Mouse (Mus musculus) kidney, postnatal 10 days (tissue): Measurements from ENCODE around the gene Mtmr3.

Experiments
- DNase-seq: peaks from one replicate; pipeline ENCODE4 v3.0.0; 2021; ENCODE audit warnings: mixed read lengths

The Mtmr3 gene

DNA sequence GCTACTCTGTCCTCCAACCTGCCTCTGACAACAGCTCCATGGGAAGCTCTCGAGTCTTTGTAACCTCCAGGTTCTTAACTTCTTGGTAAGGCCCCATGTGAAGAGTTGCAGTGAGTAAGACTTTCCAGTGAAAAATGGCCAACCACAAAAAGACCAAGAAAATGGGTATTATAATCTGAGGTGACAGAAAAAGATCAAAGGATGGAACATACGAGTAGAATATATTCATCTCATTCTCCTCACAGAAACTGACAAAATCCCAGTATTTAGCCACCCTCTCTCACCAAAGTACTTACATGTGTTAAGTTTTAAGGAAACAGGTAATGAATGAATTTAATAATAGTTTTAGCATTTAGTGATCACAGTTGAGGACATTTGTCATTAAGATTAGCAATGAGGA, 88.2 kb downstream of the Mtmr3 start:
- no peak for DNase-seq

DNA sequence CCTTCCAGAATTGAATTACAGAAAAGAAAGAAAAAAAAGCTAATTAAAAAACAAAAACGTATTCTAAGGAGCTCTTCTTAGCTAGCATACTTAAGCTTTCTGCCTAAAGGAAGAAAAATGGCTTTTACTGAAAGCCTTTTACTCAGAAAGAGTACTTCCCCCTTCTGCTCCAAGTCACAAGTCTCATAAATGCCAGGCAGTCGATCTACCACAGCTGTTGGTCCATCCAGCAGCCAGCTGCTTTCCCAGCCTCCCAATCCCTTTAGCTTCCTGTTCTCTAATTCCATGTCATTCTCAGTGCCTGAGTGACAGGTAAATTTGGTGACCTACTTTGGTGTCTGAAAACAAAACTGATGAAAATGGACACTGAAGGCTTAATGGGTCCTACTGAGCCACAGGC, 92.5 kb downstream of the Mtmr3 start:
- peak; percentile 71 for DNase-seq

DNA sequence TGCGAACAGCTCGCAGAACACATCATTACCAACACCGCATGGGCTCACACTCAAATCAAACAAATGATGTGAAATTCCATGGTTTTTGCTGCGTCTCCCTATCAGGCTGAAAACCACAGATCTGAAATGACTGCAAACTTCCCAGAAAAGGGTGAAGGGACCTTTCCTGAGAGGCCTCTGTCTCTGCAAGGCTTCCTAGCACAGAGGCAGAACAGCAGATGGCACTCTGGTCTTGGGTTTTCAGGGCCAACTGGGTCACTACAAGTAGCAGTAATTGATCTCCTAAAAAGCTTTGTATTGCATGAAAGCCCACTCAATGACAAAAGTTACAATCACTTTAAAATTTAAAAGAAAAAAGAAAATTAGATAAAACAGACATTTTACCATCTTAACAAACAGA, 93.8 kb downstream of the Mtmr3 start:
- no peak for DNase-seq

DNA sequence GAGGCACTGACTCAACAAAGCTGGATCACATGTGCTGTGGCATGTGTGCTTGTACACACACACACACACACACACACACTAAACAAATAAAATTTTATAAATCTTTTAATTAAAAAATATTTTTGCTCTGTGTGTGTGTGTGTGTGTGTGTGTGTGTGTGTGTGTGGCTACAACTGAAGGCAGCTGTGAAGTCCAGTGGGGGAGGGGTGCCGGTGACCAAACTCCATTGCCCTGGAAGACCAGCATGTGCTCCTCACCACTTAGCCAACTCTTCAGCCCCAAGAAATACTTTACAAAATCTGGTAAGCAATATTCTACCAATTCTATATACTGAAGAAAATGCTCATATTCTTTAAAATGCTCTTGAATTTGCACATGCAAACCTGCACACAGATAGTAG, 94.4 kb downstream of the Mtmr3 start:
- DNase-seq, result peak; percentile 58

DNA sequence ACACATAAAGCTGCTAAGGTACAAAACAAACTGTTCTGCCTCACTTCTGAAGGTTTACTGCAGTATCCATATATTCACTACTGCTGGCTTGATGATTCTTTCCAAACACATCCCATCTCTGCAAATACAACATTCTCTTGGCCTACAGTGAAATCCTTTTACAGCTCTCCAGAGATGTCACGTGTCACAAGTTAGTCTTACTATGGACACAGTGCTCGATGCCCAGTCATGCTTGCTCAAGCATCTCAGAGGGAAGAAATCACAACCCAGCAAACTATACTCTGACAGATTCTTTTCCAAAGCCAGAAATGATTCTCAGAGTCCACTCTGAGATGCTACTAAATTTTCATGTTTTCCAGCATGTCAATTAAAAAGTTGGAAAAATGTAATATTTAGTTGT, 95.2 kb downstream of the Mtmr3 start:
- no peak for DNase-seq

DNA sequence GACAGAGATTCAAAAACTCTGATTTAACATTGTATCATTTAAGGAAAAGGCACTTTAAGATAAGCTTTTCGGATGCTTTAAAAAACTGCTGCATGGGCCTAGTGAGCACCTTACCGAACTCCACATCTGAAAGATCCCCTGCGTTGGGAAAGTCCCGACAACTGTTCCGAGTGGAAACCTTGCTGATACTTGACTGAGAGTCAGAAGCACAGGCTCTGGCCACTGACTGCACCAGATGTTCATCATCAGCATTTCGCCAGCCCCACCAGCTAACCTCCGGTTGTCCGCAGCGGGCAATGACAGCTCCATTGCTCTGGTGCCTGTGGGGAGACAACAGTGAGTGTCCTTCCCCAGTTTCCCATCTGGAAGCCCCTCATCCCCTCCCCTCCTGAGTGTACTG, 95.9 kb downstream of the Mtmr3 start:
- DNase-seq, result no peak

DNA sequence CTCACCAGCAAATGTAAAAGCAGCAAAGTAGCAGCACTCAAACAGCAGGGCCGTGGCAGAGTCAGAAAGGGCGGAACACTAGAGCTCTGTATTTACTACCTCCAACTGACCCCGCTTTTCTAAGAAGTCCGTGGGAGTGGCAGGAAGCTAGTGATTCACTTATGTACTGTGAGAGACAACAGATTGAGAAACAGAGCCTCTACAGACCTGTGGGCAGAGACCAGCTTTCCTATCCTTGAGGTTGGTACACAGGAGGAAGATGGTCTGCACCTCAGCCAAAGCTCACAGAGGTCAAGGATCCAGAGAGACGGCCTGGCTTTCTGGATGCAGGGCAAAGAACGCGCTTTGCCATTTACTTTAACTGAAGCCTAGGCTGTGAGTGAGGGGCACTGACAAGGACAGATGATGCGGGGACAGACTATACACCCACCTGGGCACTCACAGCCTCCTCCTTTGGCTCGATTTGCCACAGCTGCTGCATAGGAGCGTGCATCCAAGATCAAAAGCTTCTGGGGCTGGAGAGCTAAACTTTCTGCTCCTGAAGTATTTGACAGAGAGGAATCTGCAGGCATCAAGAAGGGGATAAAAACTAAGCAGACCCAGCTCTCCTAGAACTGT, 97.1 kb downstream of the Mtmr3 start:
- no peak for DNase-seq

DNA sequence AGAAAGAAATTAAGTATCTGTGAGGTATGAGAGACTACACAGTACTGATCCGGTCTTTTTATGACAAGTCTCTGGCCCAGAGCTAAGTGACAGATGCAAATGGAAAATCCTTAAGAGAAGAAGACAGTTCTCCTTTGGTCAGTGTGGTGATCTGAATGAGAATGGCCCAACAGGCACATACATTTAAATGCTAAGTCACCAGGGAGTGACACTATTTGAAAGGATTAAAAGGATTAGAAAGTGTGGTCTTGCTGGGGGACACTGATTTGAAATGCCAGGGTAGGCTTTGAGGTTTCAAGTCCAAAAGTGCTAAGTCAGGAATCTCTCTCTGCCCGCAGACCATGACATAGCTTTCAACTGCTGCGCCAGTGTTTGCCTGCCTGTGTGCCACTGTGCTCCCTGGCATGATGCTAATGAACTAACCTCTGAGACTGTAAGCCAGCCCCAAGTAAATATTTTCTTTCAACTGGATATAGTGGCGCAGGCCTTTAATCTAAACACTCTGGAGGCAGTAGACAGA, 99.6 kb downstream of the Mtmr3 start:
- DNase-seq, result no peak

DNA sequence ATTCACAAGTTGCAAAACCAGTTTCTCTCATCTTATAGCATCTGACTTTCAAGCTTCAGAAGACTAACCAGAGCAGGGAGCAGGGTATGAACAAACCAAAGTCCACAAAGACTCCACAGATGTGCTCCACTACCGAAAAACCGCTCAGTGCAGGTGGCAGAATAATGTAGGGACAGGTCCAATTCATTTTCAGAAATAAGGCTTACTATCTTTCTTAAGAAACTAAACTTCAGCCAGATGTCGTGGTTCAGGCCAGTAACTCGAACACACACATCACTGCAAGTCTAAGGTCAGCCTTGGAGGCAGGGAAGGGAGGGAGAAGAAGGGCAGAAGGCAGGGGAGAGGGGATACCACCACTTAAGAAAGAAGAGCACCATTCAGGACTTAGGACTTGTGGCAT, 105.5 kb downstream of the Mtmr3 start:
- no peak for DNase-seq

DNA sequence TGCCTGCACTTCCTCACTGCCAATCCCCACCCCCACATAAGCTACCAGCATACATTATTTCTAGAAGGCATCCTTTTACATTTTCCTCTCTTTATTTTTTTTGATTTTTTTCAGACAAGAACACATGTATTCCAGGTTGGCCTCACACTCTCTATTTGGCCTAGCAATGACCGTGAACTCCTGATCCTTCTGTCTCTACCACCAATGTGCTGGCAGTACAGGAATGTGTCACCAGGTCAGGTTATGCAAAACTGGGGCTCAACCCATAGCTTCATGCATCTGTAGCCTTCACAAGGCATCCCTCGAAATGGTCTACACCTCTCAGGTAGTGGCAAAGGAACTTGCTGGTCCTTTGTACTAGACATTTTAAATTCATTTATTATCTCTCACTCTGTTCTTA, 105.9 kb downstream of the Mtmr3 start:
- no peak for DNase-seq

DNA sequence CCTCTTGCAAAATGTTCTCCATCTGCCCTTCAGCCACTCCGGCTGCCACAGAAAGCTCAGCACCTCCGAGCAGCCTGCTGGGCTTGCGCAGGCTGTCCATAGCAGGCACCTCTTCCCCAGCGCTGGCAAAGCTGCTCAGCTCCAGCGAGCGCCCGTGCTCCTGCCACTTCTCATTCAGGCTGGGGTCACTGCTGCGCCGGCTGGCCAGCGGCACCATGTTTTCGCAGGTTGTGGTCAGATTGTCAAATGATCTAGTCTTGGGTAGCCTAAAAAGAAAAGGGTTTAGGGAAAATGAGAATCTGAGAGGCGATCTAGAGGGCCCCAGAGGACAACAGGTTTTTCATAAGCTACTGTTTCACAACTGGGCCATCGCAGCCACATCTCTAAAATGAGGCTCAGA, 106.3 kb downstream of the Mtmr3 start:
- DNase-seq, result no peak

DNA sequence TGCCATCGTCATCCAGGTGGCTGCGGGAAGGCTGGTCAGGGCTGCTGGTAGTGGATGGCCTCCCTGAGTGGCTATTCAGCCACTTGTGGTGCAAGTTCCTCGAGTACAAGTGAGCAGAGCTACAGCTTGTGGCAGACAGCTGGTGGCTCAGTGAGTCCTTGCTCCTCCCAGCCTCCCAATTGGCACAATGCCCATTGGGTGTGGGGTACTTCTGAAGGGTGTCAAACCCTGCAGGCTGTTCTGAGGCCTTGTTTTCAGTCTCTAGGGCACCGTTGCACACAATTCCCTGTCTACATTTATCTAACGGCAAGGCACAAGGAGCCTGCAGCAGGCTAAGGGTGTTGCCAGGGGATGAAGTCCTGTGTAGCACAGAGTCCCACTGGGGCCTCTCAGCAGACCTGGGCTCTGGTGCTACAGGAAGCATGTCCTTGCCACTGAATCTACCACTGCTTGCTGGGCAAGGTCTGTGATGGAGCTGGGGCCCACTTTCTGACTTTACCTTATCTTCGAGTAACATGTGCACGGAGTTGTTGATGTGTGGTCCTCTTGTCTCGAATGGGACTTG, 107.2 kb downstream of the Mtmr3 start:
- DNase-seq, result peak; percentile 45

DNA sequence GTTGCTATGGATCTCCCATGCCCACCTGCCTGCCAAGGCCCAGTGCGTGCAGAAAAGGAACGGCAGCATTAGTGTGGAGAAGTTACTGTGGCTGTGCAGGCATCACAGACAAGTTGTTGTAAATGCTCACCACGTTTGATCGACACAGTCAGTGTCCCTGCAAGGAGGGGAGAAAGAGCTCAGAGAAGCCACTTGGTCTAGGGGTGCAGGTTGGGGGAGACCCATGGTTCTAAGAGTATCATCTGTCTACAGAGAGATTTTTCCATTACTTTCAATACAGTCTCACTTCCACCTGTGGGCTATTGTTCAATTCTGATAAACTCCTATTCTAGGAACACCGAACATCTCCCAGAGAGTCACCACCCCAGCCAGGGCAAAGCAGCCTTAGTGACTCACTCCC, 110.1 kb downstream of the Mtmr3 start:
- DNase-seq, result no peak

DNA sequence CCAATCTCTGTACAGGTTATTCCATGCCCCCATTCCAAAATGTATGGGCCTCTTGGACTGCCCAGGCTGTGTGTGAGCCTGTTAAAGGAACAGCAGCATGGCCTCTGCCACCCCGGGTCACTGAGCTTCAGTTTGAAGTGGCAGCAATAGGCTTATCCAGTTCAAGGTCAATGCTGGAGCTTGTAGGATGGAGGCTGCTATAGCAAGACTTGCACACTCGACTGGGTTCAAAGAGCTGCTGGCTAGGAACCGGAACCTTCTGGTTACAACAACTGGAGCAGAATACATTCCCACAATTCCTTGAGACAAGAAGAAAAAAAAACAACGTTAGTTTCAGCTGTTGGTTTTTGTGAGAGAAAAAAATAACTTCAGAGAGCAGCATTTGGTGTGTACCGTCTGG, 112.0 kb downstream of the Mtmr3 start:
- peak; percentile 41 for DNase-seq

DNA sequence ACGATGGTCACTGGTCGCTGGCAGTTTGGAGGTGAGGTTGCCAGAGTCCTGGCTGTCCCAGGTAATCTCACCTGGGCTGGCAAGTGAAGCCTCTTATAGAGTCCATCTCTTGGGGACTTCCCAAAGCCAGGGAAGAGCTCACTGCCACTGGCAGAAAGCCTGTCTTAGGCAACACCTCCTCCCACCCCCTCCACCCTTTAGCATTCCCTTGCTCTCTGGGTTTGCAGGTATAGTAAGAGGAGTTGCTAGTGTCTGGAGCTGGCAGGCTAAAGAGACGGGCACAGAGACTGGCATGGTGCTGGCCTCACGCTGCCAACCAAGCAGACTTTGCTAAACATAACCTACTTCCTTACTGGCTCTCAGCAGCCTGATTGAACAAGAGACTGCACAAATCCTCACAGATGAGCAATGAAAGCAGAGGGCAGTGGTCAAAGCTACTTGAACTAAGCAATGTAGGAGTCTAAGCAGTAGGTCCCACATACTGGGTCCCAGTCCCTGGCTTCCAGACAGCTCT, 118.4 kb downstream of the Mtmr3 start:
- no peak for DNase-seq

DNA sequence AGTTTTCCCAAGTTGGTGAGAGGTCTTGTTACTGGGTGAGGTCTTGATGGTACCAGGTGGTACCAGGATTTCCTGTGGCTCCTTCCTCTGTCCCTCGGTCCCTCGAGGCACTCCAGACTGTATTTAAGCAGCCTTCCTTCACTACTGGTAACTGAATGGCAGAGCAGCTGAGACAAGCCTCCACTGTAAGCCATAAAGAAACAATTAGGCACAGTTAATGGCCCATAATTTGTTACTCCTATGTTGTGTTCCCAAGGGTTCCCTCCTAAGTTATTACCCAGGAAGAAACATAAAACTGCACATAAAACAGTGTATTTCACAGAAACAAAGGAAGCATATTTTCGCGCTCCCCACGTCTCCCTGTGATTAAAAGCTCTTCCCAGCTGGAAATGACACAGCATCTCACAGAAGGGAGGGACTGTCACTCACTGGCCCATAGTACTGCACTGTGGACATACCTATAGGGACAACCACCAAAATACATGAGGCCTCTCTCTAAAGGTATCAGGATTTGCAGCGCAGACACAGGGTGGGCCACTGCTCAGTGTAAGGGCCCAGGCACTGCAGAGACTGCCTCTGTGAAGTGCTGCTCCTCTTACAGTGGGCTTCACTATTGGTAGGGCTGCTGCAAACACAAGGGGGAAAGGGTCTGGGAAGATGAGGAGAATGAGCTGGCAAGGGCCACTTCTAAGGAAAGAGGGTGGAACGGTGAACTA, 122.0 kb downstream of the Mtmr3 start:
- no peak for DNase-seq

DNA sequence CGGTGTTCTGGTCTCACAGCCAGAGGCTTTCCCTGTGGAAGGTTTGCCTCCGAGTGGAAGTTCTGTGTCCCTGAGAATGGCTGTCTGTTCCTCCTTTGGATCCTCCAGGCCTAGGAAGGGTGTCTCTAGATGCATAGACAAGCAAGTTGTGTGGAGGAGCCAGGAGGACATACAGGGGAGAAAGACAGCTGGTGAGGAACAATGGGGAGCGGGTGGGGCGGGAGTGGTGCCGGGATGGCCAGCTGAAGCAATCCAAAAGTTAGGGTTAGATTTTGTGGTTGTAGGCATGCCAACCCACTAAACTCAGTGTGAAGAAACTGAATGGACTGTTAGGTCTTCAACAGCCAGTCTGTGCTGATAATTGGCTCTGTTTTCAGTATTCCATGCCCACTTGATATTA, 122.9 kb downstream of the Mtmr3 start:
- no peak for DNase-seq

DNA sequence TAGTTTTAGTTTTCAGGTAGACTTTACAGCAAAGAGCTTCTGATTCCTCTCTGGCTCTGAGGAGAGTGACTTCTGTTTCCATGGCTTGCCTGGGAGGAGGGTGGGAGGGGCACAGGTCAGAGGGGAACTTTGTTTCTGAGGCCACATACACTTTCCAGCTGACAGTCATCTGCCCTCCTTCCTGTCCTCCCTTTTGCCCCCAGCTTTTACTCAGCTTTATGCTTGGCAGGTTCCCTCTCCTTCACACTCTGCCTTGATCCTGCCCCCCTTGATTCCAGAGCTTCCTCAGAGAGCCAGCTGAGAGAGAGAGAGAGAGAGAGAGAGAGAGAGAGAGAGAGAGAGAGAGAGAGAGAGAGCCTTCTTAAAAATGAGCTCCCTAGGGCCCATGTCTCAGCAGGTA, 123.4 kb downstream of the Mtmr3 start:
- no peak for DNase-seq

DNA sequence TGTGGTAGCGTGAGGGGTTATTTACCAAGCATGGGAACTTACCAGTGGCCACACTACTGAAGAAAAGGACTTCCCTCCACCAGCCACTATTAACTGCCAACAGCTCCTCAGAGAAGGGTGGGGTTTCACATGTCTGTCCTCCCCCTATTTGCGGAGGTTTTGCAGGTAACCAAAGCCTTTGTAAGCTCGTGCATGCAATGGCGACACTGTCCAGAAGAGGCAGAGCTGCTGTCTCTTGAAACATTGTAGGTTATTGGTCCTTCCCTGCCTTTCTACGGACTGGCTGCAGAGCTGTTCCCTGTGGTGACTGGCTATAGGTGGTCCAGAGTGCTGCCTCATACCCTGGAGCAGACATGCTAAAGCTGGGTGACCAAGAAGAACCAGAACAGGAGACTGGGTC, 125.6 kb downstream of the Mtmr3 start:
- DNase-seq, result no peak

DNA sequence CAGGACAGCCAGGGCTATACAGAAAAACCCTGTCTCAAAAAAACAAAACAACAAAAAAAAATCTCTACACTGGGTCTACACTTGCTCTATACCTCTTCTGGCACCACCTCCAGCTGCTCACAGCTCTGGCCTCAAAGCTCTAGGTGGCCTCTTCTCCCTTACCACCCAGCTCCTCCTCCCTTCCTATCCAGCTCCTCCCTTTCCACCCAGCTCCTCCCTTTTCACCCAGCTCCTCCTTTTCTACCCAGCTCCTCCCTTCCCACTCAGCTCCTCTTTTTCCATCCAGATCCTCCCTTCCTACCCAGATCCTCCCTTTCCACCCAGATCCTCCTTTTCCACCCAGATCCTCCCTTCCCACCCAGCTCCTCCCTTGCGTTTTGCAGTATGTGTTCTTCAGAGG, 127.2 kb downstream of the Mtmr3 start:
- DNase-seq, result no peak

DNA sequence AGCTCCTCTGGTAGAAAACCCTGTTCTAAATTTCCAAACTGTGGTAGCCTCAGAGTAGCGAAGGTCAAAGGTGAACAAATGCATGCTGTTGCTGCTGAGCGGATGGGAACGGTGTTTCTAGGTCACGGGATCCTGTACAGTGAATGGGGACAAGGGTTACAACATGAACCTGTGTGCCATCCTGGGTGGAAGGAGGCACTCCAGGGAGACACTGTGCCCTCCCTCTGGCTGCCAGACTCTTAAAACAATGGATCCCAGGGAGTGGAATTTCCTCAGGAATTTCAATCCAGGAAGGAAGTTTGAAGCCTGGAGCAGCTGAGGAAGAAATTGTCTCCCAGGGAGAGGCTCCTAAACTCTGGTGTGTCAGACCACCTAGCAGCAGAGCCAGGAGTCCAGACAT, 128.5 kb downstream of the Mtmr3 start:
- DNase-seq, result no peak

DNA sequence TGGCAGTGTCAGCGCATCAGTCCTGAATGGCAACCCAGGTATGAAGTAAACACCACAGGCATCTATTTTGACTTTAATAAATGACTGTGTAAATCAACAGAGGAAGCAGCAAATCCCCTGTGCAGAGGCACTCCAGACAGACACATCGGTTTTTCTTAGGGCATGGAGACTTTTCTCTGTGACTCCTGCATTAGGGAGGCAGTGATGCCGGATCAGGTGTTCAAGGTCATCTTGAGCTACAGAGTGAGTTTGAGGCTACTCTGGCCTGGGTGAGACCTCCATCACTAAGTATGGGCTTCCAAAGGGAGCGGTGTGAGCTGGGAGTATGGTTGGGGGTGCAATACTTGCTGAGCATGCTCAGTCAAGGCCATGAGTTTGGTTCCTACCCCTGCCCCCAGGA, 130.0 kb downstream of the Mtmr3 start:
- no peak for DNase-seq

DNA sequence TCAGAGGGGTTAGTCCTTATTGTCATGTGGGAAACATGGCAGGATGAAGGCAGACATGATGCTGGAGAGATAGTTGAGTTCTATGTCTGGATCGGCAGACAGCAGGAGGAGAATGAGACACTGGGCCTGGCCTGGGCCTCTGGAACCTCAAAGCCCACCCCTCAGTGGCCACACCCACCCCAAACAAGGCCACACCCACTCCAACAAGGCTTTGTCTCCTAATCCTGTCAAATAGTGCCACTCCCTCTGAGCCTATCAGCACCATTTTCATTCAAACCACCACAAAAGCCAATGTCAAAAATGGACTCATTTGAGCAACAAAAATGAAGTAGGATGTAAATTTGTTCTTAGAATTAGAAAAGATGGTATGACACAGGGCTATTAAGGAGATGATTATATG, 130.5 kb downstream of the Mtmr3 start:
- no peak for DNase-seq

DNA sequence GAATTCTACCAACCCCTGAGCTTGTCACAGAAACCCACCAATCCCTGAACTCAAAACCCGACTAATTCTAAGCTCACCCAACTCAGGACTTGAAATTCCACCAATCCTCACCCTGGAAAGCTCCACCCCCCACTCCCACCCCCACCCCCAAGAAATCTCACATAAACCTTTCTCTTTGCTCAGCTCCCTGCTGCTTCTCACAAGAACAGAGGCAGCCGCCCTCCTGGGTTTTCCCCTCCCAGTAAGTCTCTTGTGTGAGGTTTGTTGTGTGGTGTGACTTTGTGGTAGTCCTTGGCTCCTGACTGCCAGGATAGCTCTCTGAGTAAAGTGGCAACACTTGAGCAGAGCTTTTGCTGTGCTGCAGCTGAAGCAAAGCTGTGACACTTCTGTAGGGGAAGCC, 131.8 kb downstream of the Mtmr3 start:
- DNase-seq, result no peak
